Mouse (Mus musculus): ENCODE measurements around the gene Scpep1.

DNA sequence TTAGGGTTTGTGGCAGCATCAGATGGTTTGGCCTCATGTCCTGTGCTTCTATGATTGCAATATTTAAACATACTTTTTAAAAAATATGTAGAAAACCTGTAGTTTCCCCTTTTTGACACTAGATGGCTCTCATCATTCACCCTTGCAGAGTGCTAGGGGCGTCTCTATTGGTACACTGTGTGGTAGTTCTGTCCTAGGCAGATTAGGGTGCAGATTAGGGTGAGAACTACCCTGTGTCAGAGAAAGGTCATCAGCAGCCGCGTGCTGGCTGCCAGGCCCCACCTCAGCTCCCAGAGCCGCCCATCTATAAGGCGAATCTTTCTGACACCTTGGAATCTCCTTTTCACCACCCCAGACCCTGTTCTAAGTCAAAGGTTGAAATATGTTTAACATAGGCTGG, 34.3 kb upstream of the Scpep1 start:
- TF ChIP-seq CTCF (IDR thresholded peaks at IDR 0.05; ENCODE audit: borderline replicate concordance, insufficient read depth, low read length) (no peak), POLR2A (IDR thresholded peaks at IDR 0.05; ENCODE audit: low read depth, low read length) (no peak)

Measured in embryonic fibroblast, embryonic 13.5 days (primary cell).